In genomic region chr5:131305223-131305622, GRCm38 (mm10) we compare ENCODE assay signal across 11 mouse cellular contexts. TPM values are rescaled to one million over a fixed set of nuclear protein-coding genes. Genes with fewer than 3 reads are reported as not detected.
DNase-seq lines count a peak whose midpoint lies in the region; ATAC-seq lines count a peak whose summit lies in the region.
"Had no signal": no experiment of that assay in that cellular context is flagged by ENCODE, and none has a peak within 500 bp of the region (broad histone marks: within the 10 kb centered on the region; RNA-seq: fewer than 3 reads in every experiment).

No protein-coding gene starts in this region.

- H3K9me3 ChIP-seq in forebrain, embryonic 12.5 days, result no peaks in the 10 kb centered on the region
- H3K9me3 ChIP-seq in forebrain, embryonic 11.5 days (ENCODE audit: control insufficient read depth, low read length), result no peaks in the 10 kb centered on the region
- no peaks in the 10 kb centered on the region for H3K9me3 ChIP-seq in midbrain, embryonic 14.5 days (ENCODE audit: control insufficient read depth, low read length)
- H3K9me3 ChIP-seq in midbrain, embryonic 11.5 days (ENCODE audit: control insufficient read depth, low read length), result no peaks in the 10 kb centered on the region
- H3K9me3 ChIP-seq in hindbrain, embryonic 15.5 days, result no peaks in the 10 kb centered on the region
- H3K9me3 ChIP-seq in neural tube, embryonic 15.5 days (replicated peaks), result no peaks in the 10 kb centered on the region

- no peak overlapping the region for H3K9ac ChIP-seq in forebrain, embryonic 12.5 days
- H3K9ac ChIP-seq in forebrain, embryonic 11.5 days (ENCODE audit: low read length), result no peak overlapping the region
- no peak overlapping the region for H3K9ac ChIP-seq in midbrain, embryonic 14.5 days (replicated peaks; ENCODE audit: low read length)
- no peak overlapping the region for H3K9ac ChIP-seq in midbrain, embryonic 11.5 days (ENCODE audit: low read length)
- 0 out of 2 replicates have a peak overlapping the region, but pooled peaks have one; percentile 17 for H3K9ac ChIP-seq in hindbrain, embryonic 15.5 days
- no peak overlapping the region for H3K9ac ChIP-seq in neural tube, embryonic 15.5 days (replicated peaks)

- H3K27me3 ChIP-seq in forebrain, embryonic 12.5 days, result peaks cover 35% of the 10 kb centered on the region
- peaks cover 19% of the 10 kb centered on the region for H3K27me3 ChIP-seq in forebrain, embryonic 11.5 days (ENCODE audit: control insufficient read depth, insufficient read depth, low read length)
- H3K27me3 ChIP-seq in midbrain, embryonic 14.5 days (ENCODE audit: control insufficient read depth, insufficient read depth, low read length), result peaks cover 14% of the 10 kb centered on the region
- H3K27me3 ChIP-seq in midbrain, embryonic 11.5 days (ENCODE audit: control insufficient read depth, insufficient read depth, low read length), result peaks cover 23% of the 10 kb centered on the region
- no peaks in the 10 kb centered on the region for H3K27me3 ChIP-seq in hindbrain, embryonic 15.5 days
- H3K27me3 ChIP-seq in neural tube, embryonic 15.5 days (replicated peaks), result no peaks in the 10 kb centered on the region

- H3K27ac ChIP-seq in forebrain, embryonic 12.5 days, result no peak overlapping the region
- H3K27ac ChIP-seq in forebrain, embryonic 11.5 days (ENCODE audit: low read depth, low read length), result no peak overlapping the region
- no peak overlapping the region for H3K27ac ChIP-seq in midbrain, embryonic 14.5 days (replicated peaks; ENCODE audit: low read depth, low read length)
- no peak overlapping the region for H3K27ac ChIP-seq in midbrain, embryonic 11.5 days (ENCODE audit: low read depth, low read length)
- H3K27ac ChIP-seq in hindbrain, embryonic 15.5 days (replicated peaks), result no peak overlapping the region
- H3K27ac ChIP-seq in neural tube, embryonic 15.5 days (replicated peaks), result no peak overlapping the region

- no peak for DNase-seq in forebrain, embryonic 11.5 days (ENCODE audit: low spot score)
- DNase-seq in midbrain, embryonic 14.5 days, result peak; percentile 18
- DNase-seq in midbrain, embryonic 11.5 days (ENCODE audit: low spot score, missing footprints), result no peak
- no peak for DNase-seq in lung, adult 18-20 months
- DNase-seq: B cell, adult 2 months; gastrocnemius, postnatal 10 days; thymus, adult 18-20 months had no signal

- peak overlapping the region; percentile 94; the same call in 1 of the 2 replicates for H3K4me2 ChIP-seq in forebrain, embryonic 12.5 days
- H3K4me2 ChIP-seq in forebrain, embryonic 11.5 days (ENCODE audit: low read depth, low read length, severe bottlenecking), result no peak overlapping the region
- peak overlapping the region; percentile 85 for H3K4me2 ChIP-seq in midbrain, embryonic 14.5 days (ENCODE audit: low read length)
- H3K4me2 ChIP-seq in midbrain, embryonic 11.5 days, result no peak overlapping the region
- peak overlapping the region; percentile 91 for H3K4me2 ChIP-seq in hindbrain, embryonic 15.5 days
- H3K4me2 ChIP-seq in neural tube, embryonic 15.5 days, result peak overlapping the region; percentile 91

- H3K4me1 ChIP-seq in forebrain, embryonic 12.5 days, result peaks cover 11% of the 10 kb centered on the region
- 0 out of 2 replicates have a peak, but pooled peaks cover 2% of the 10 kb centered on the region for H3K4me1 ChIP-seq in forebrain, embryonic 11.5 days (replicated peaks; ENCODE audit: control insufficient read depth, insufficient read depth, low read length)
- H3K4me1 ChIP-seq in midbrain, embryonic 14.5 days (ENCODE audit: control insufficient read depth, insufficient read depth, low read length), result no peaks in the 10 kb centered on the region
- H3K4me1 ChIP-seq in midbrain, embryonic 11.5 days (ENCODE audit: control insufficient read depth, insufficient read depth, low read length), result peaks cover 4% of the 10 kb centered on the region
- H3K4me1 ChIP-seq in hindbrain, embryonic 15.5 days (replicated peaks), result peaks cover 35% of the 10 kb centered on the region
- H3K4me1 ChIP-seq in neural tube, embryonic 15.5 days, result peaks cover 42% of the 10 kb centered on the region

- no peak for ATAC-seq in forebrain, embryonic 12.5 days (ENCODE audit: low FRiP score)
- no peak for ATAC-seq in forebrain, embryonic 11.5 days (replicated peaks; ENCODE audit: low FRiP score)
- ATAC-seq in midbrain, embryonic 14.5 days (ENCODE audit: low FRiP score, low TSS enrichment), result no peak
- no peak for ATAC-seq in midbrain, embryonic 11.5 days (ENCODE audit: low FRiP score)
- ATAC-seq in hindbrain, embryonic 15.5 days (ENCODE audit: low FRiP score, low read depth), result no peak
- no peak for ATAC-seq in neural tube, embryonic 15.5 days (ENCODE audit: low FRiP score)
- ATAC-seq in megakaryocyte, adult 5-6 weeks (ENCODE audit: poor library complexity, severe bottlenecking), result no peak

- no peak overlapping the region for H3K4me3 ChIP-seq in forebrain, embryonic 12.5 days (replicated peaks)
- H3K4me3 ChIP-seq in forebrain, embryonic 11.5 days (ENCODE audit: low read depth, low read length), result no peak overlapping the region
- peak overlapping the region; percentile 69 for H3K4me3 ChIP-seq in midbrain, embryonic 14.5 days (replicated peaks; ENCODE audit: low read depth, low read length)
- no peak overlapping the region for H3K4me3 ChIP-seq in midbrain, embryonic 11.5 days (ENCODE audit: low read depth, low read length)
- peak overlapping the region; percentile 58 for H3K4me3 ChIP-seq in hindbrain, embryonic 15.5 days
- peak overlapping the region; percentile 77 for H3K4me3 ChIP-seq in neural tube, embryonic 15.5 days (replicated peaks)

- 71% methylated on average over 5 of the region's 5 CpGs for WGBS in forebrain, embryonic 12.5 days
- WGBS in forebrain, embryonic 11.5 days, result 77% methylated on average over 5 of the region's 5 CpGs
- WGBS in midbrain, embryonic 14.5 days, result 56% methylated on average over 5 of the region's 5 CpGs
- WGBS in midbrain, embryonic 11.5 days, result 67% methylated on average over 5 of the region's 5 CpGs
- WGBS in hindbrain, embryonic 15.5 days, result 34% methylated on average over 5 of the region's 5 CpGs
- 22% methylated on average over 5 of the region's 5 CpGs for WGBS in neural tube, embryonic 15.5 days

- no peaks in the 10 kb centered on the region for H3K36me3 ChIP-seq in forebrain, embryonic 12.5 days (replicated peaks)
- no peaks in the 10 kb centered on the region for H3K36me3 ChIP-seq in forebrain, embryonic 11.5 days (ENCODE audit: control insufficient read depth, insufficient read depth, low read length)
- no peaks in the 10 kb centered on the region for H3K36me3 ChIP-seq in midbrain, embryonic 14.5 days (ENCODE audit: control insufficient read depth, insufficient read depth, low read length)
- H3K36me3 ChIP-seq in midbrain, embryonic 11.5 days (ENCODE audit: control insufficient read depth, insufficient read depth, low read length), result no peaks in the 10 kb centered on the region
- H3K36me3 ChIP-seq in hindbrain, embryonic 15.5 days, result no peaks in the 10 kb centered on the region
- H3K36me3 ChIP-seq in neural tube, embryonic 15.5 days, result no peaks in the 10 kb centered on the region

RNA-seq across cellular contexts. Expression of gene Galnt17, which starts 3.1 kb away (rescaled TPM):
- polyA plus RNA-seq in forebrain, embryonic 12.5 days (2016; fragmentation: Nextera tagmentation; extraction: Ambion mirVana), result 2.6 and 3.5 TPM in 2 replicates
- polyA plus RNA-seq in forebrain, embryonic 11.5 days (2014; fragmentation: Nextera tagmentation; extraction: Ambion mirVana), result 1.1 and 1.6 TPM in 2 replicates
- polyA plus RNA-seq in midbrain, embryonic 14.5 days (2014; fragmentation: Nextera tagmentation; extraction: Ambion mirVana), result 4.5 and 5.8 TPM in 2 replicates
- 0.62 and 0.79 TPM in 2 replicates for polyA plus RNA-seq in midbrain, embryonic 11.5 days (2014; fragmentation: Nextera tagmentation; extraction: Ambion mirVana)
- 7.8 and 8.1 TPM in 2 replicates for polyA plus RNA-seq in hindbrain, embryonic 15.5 days (2015; fragmentation: Nextera tagmentation; extraction: Ambion mirVana)
- polyA plus RNA-seq in neural tube, embryonic 15.5 days (2015; fragmentation: Nextera tagmentation; extraction: Ambion mirVana), result 9.0 and 10.5 TPM in 2 replicates
- total RNA-seq in megakaryocyte, adult 5-6 weeks (2015), result not detected in 2 replicates
- total RNA-seq in megakaryocyte, adult 5-6 weeks (2017), result not detected in 2 replicates

Comparison
In these comparisons a context has a peak if more than half of its experiments do, and no peak if none do; other contexts are left out.
1. H3K4me2 ChIP-seq: peak in forebrain, embryonic 12.5 days (single experiment), midbrain, embryonic 14.5 days (single experiment), hindbrain, embryonic 15.5 days (single experiment) and neural tube, embryonic 15.5 days (single experiment); none in forebrain, embryonic 11.5 days (single experiment) and midbrain, embryonic 11.5 days (single experiment).
2. H3K4me3 ChIP-seq: peak in midbrain, embryonic 14.5 days (single experiment), hindbrain, embryonic 15.5 days (single experiment) and neural tube, embryonic 15.5 days (single experiment); none in forebrain, embryonic 12.5 days (single experiment), forebrain, embryonic 11.5 days (single experiment) and midbrain, embryonic 11.5 days (single experiment).